Mouse (Mus musculus) T-helper 1 cell (primary cell): ENCODE data around the gene Mindy1.

Experiments
- in situ Hi-C: fragments of 300-600 bp; cut with MboI, MseI; formaldehyde crosslinking; loops from one replicate; pipeline ENCODE4 v1.15.1; 2025; ENCODE audit warnings: high pct_unique_total_duplicates

Mindy1 gene

GRCm38 (mm10) chr3:95293537-95293936 lies 12.4 kb downstream of the Mindy1 start:
- in situ Hi-C loops = no loop called here

- in situ Hi-C loops = no loop called here
Observed at GRCm38 (mm10) chr3:95294316-95294715, 13.2 kb downstream of the Mindy1 start.

GRCm38 (mm10) chr3:95294718-95295117 lies 13.6 kb downstream of the Mindy1 start:
- in situ Hi-C loops = no loop called here

GRCm38 (mm10) chr3:95295321-95296102 lies 14.4 kb downstream of the Mindy1 start:
- in situ Hi-C loops = no loop called here

GRCm38 (mm10) chr3:95296103-95296469 lies 14.9 kb downstream of the Mindy1 start:
- in situ Hi-C loops = no loop called here

- in situ Hi-C loops = no loop called here
Observed at GRCm38 (mm10) chr3:95298018-95298417, 16.9 kb downstream of the Mindy1 start.

GRCm38 (mm10) chr3:95301204-95301796 lies 20.2 kb downstream of the Mindy1 start:
- in situ Hi-C loops = no loop called here

- in situ Hi-C loops = no loop called here
Observed at GRCm38 (mm10) chr3:95306244-95306643, 25.1 kb downstream of the Mindy1 start.

- in situ Hi-C loops = no loop called here
Observed at GRCm38 (mm10) chr3:95307100-95307499, 26.0 kb downstream of the Mindy1 start, which contains the start of gene Anxa9. Gene Anxa9, minus strand, starts transcription at chr3:95307176.

GRCm38 (mm10) chr3:95310496-95310895 lies 29.4 kb downstream of the Mindy1 start:
- in situ Hi-C loops = no loop called here

- in situ Hi-C loops = no loop called here
Observed at GRCm38 (mm10) chr3:95310968-95311882, 30.1 kb downstream of the Mindy1 start.

- in situ Hi-C loops = no loop called here
Observed at GRCm38 (mm10) chr3:95312623-95313022, 31.5 kb downstream of the Mindy1 start.

- in situ Hi-C loops = no loop called here
Observed at GRCm38 (mm10) chr3:95313476-95313875, 32.3 kb downstream of the Mindy1 start.

- in situ Hi-C loops = no loop called here
Observed at GRCm38 (mm10) chr3:95314075-95314474, 32.9 kb downstream of the Mindy1 start.

- in situ Hi-C loops = no loop called here
Observed at GRCm38 (mm10) chr3:95314486-95315093, 33.4 kb downstream of the Mindy1 start, which contains the start of gene Cers2. Gene Cers2, plus strand, starts transcription at chr3:95314791.

GRCm38 (mm10) chr3:95315094-95315843 lies 34.1 kb downstream of the Mindy1 start:
- in situ Hi-C loops = no loop called here

GRCm38 (mm10) chr3:95315844-95316550 lies 34.9 kb downstream of the Mindy1 start:
- in situ Hi-C loops = no loop called here

- in situ Hi-C loops = no loop called here
Observed at GRCm38 (mm10) chr3:95317414-95318080, 36.4 kb downstream of the Mindy1 start.

GRCm38 (mm10) chr3:95318548-95318947 lies 37.4 kb downstream of the Mindy1 start:
- in situ Hi-C loops = no loop called here

GRCm38 (mm10) chr3:95319110-95319509 lies 38.0 kb downstream of the Mindy1 start:
- in situ Hi-C loops = no loop called here
